Mouse (Mus musculus) kidney, postnatal 4 days (tissue): ENCODE measurements around the gene Olfr1062.
"Not testable (repeated sequence)": the region's sequence is repeated elsewhere in the genome, so short reads cannot be mapped to it uniquely, and the experiment has no call there.

Experiments used
- DNase-seq, 2 experiments: peaks; one replicate each; pipeline ENCODE4 v3.0.0; 2021; ENCODE audit warnings: mixed read lengths in 2 of 2

Olfr1062 gene

GRCm38 (mm10) chr2:86426649-86427048 lies at the start of gene Olfr1062:
Gene Olfr1062 (minus strand): TSS chr2:86426749.
- not testable (repeated sequence) for DNase-seq

DNA sequence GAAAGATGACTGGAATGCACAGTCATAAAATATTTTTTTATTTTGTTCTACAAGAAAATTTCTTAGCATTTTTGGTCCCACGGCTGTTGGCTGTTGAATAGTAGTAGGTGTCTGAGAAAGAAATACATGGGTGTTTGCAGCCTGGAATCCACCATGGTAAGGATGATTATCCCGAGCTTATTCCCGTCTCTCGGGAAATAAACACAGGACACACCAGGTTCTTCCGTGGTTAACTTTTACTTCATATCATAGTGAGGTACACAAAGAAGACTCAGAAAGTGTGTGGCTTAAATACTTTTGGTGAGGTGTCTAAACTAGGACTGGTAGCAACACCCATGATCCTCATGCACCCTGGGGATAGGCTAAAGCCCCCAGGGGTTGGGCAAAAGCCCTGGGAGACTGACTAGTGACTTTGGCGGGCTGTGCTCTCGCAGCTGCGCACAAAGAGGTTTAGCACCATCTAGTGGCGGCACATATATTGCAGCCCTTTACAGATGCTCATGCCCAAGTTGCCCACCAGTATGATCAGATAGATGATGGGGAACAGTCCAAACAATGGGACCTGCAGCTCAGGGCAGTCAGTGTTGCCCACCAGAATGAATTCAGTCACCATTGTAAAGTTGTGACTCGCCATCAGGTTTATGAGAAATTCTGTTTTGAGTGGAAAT lies 38.0 kb upstream of the Olfr1062 start:
- DNase-seq = peak; percentile 69 to 73

GRCm38 (mm10) chr2:86460434-86460833 lies 33.9 kb upstream of the Olfr1062 start:
- DNase-seq = no peak

DNA sequence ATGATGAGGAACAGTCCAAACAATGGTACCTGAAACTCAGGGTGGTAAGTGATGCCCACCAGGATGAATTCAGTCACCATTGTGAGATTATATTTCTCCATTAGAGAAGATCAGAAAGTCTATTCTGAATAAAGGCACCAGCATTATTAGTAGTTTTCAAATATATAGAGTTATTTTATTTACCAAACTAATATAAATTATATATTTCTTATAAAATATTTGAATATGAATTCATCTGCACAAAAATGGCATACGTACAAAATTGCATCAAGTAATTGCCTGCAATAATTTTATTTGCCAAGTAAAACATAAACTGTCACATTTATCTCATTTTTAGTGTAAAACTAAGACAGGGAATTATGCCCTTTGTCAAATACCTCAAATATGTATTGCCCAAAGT lies 29.6 kb upstream of the Olfr1062 start, which contains the start of gene Olfr1066:
Gene Olfr1066 (minus strand): TSS at position 101 of the 400 bp plus-strand sequence.
- no peak for DNase-seq

- not testable (repeated sequence) for DNase-seq
Measured at GRCm38 (mm10) chr2:86450491-86450890, 23.9 kb upstream of the Olfr1062 start, which contains the start of gene Olfr1065. Gene Olfr1065 (minus strand): TSS chr2:86450591.

- not testable (repeated sequence) for DNase-seq
Measured at GRCm38 (mm10) chr2:86442101-86442500, 15.6 kb upstream of the Olfr1062 start.

- not testable (repeated sequence) for DNase-seq
Measured at GRCm38 (mm10) chr2:86428511-86428910, 2.0 kb upstream of the Olfr1062 start.

DNA sequence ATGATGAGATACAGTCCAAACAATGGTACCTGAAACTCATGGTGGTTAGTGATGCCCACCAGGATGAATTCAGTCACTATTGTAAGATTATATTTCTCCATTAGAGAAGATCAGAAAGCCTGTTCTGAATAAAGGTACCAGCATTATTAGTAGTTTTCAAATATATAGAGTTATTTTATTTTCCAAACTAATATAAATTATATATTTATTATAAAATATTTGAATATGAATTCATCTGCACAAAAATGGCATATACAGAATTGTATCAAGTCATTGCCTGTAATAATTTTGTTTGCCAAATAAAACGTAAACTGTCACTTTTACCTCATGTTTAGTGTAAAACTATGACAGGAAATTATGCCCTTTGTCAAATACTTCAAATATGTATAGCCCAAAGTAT lies 12.6 kb downstream of the Olfr1062 start, which contains the start of gene Olfr1061:
Gene Olfr1061 (minus strand): TSS at position 101 of the 400 bp plus-strand sequence.
- DNase-seq = no peak

GRCm38 (mm10) chr2:86395114-86395513 lies 31.4 kb downstream of the Olfr1062 start:
- DNase-seq = no peak

- not testable (repeated sequence) for DNase-seq
Measured at GRCm38 (mm10) chr2:86388461-86388860, 38.1 kb downstream of the Olfr1062 start, which contains the start of gene Olfr1058. Gene Olfr1058 (minus strand): TSS chr2:86388561.

- DNase-seq = no peak
Measured at GRCm38 (mm10) chr2:86378293-86378692, 48.3 kb downstream of the Olfr1062 start, which contains the start of gene Olfr1057. Gene Olfr1057 (minus strand): TSS chr2:86378393.
